Mouse (Mus musculus): ENCODE results near the gene Dusp14. TPM values are rescaled to one million over a fixed set of nuclear protein-coding genes. Genes with fewer than 3 reads are reported as not detected.

Dusp14 gene
- polyA plus RNA-seq, 2 experiments = 15.3 to 21.9 TPM

DNA sequence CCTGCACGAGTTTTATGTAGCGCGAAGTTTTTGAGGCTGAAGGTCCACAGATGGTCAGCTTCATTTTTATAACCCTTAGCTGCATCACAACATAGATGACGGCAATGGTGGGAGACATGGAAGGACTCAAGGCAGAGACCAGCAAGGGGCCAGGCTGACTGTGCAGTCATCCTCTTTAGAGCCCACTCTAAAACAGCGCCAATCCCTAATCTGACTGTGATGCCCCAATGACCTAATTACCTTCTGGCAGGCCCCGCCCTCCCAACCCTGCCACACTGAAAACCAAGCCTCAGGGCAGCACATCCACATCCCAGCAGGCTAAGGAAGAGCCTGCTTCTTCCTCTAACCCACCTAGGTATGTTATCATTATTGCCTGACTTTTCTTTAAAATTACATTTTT is 8.4 kb downstream of the Dusp14 start:
- no peak overlapping the region for H3K4me3 ChIP-seq (replicated peaks; ENCODE audit: low read length)
- no peaks in the 10 kb centered on the region for H3K9me3 ChIP-seq (ENCODE audit: control insufficient read depth, low read length)
- H3K9ac ChIP-seq (ENCODE audit: low read depth, low read length, severe bottlenecking) = no peak overlapping the region
- no peak overlapping the region for H3K27ac ChIP-seq (replicated peaks; ENCODE audit: low read depth, low read length)
- H3K4me1 ChIP-seq (ENCODE audit: control insufficient read depth, insufficient read depth, low read length) = peaks cover under 1% of the 10 kb centered on the region; the same call in 1 of the 2 replicates
- H3K36me3 ChIP-seq (ENCODE audit: control insufficient read depth, insufficient read depth, low read length) = no peaks in the 10 kb centered on the region
- TF ChIP-seq POLR2A (IDR thresholded peaks at IDR 0.05; ENCODE audit: borderline replicate concordance, extremely low read depth, insufficient read depth, insufficient read length) = no peak
- DNase-seq (ENCODE audit: low spot score) = no peak
- H3K27me3 ChIP-seq (ENCODE audit: control insufficient read depth, insufficient read depth, low read length) = peaks cover under 1% of the 10 kb centered on the region; the same call in 1 of the 2 replicates
- no peak for ATAC-seq (ENCODE audit: low FRiP score, low read depth)
- no peak overlapping the region for H3K4me2 ChIP-seq (replicated peaks; ENCODE audit: low read depth, low read length, severe bottlenecking)
- 63% methylated on average over 6 of the region's 6 CpGs for WGBS

DNA sequence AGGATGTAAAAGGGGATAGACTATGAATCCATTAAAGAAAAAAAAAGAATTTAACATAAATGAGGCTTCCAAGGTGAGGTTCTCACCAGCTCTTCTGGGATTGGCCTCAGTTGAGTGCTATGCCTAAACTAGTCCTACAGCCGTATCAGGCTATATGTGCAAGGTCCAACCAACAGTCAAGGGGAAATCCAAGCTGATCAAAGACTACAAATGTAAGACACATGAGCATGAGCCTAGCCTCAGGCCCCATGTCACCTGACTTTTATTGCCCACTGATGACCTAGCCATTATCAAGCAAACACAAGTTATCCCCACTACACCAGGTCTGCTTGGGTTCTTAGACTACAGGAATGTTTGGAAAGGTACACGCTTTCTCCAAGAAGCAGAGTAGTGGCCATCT is 9.3 kb downstream of the Dusp14 start:
- H3K9me3 ChIP-seq (ENCODE audit: control insufficient read depth, low read length) = no peaks in the 10 kb centered on the region
- no peak overlapping the region for H3K4me2 ChIP-seq (replicated peaks; ENCODE audit: low read depth, low read length, severe bottlenecking)
- no peak for TF ChIP-seq POLR2A (IDR thresholded peaks at IDR 0.05; ENCODE audit: borderline replicate concordance, extremely low read depth, insufficient read depth, insufficient read length)
- no peaks in the 10 kb centered on the region for H3K27me3 ChIP-seq (ENCODE audit: control insufficient read depth, insufficient read depth, low read length)
- 93% methylated on average over 2 of the region's 2 CpGs for WGBS
- H3K4me3 ChIP-seq (replicated peaks; ENCODE audit: low read length) = no peak overlapping the region
- no peak overlapping the region for H3K9ac ChIP-seq (ENCODE audit: low read depth, low read length, severe bottlenecking)
- no peaks in the 10 kb centered on the region for H3K36me3 ChIP-seq (ENCODE audit: control insufficient read depth, insufficient read depth, low read length)
- DNase-seq (ENCODE audit: low spot score) (no peak), ATAC-seq (ENCODE audit: low FRiP score, low read depth) (no peak)
- H3K4me1 ChIP-seq (ENCODE audit: control insufficient read depth, insufficient read depth, low read length) = no peaks in the 10 kb centered on the region
- H3K27ac ChIP-seq (replicated peaks; ENCODE audit: low read depth, low read length) = no peak overlapping the region

DNA sequence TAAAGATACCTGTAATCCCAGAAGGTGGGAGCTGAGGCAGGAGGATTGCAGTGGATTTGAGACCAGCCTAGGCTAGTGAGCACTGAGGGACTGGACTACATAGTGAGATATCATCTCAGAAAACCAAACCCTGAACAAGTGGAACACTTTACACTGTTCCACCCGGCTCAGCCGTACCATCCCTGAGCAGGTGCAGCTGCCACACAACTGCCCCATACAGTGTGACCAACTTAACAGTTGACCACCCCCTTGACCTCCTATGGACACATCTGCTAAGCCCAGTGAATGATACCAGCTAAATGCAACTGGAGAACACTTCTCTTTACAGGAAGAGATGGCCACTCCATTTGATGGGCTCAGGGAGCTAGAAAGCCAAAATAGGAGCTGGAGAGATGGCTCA is 11.6 kb downstream of the Dusp14 start:
- Histone ChIP-seq H3K9ac (ENCODE audit: low read depth, low read length, severe bottlenecking) (no peak overlapping the region), H3K4me3 (replicated peaks; ENCODE audit: low read length) (no peak overlapping the region), H3K36me3 (ENCODE audit: control insufficient read depth, insufficient read depth, low read length) (no peaks in the 10 kb centered on the region), H3K9me3 (ENCODE audit: control insufficient read depth, low read length) (no peaks in the 10 kb centered on the region), H3K4me2 (replicated peaks; ENCODE audit: low read depth, low read length, severe bottlenecking) (no peak overlapping the region), H3K27me3 (ENCODE audit: control insufficient read depth, insufficient read depth, low read length) (no peaks in the 10 kb centered on the region), H3K27ac (replicated peaks; ENCODE audit: low read depth, low read length) (no peak overlapping the region), H3K4me1 (ENCODE audit: control insufficient read depth, insufficient read depth, low read length) (no peaks in the 10 kb centered on the region)
- TF ChIP-seq POLR2A (IDR thresholded peaks at IDR 0.05; ENCODE audit: borderline replicate concordance, extremely low read depth, insufficient read depth, insufficient read length) = no peak
- DNase-seq (ENCODE audit: low spot score) (no peak), ATAC-seq (ENCODE audit: low FRiP score, low read depth) (no peak)
- 92% methylated on average over 2 of the region's 2 CpGs for WGBS

DNA sequence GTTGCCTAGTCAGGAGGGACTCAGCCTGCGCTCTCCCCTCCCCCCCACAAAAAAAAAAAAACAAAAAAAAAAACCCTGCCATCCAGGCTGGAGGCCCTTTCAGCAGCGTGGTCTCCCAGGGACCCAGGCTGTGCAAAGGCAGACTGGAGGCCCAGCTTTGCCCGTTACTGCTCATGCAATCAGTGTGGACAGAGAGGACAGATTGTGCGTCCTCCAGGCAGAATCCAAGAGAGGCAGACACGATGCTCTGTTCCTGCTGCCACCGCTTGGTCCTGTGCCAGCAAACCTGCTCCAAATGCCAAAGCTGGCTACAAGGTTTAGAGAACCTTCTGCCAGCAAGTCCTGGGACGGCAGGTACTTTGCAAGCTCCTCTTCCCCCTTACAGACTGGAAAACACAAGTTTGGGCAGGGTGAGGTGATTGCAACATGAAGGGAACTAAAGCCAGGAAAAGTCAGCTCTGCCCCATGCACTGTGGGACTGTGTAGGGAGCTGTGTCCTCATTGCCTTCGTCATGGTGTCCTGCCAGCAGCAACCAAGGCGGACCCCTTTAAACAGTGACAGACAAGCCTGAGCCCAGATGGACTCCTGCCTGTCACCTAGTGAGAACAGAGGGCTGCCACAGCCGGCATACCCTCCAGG is 15.4 kb downstream of the Dusp14 start:
- Histone ChIP-seq H3K4me2 (replicated peaks; ENCODE audit: low read depth, low read length, severe bottlenecking) (no peak overlapping the region), H3K4me3 (replicated peaks; ENCODE audit: low read length) (no peak overlapping the region), H3K27me3 (ENCODE audit: control insufficient read depth, insufficient read depth, low read length) (no peaks in the 10 kb centered on the region), H3K4me1 (ENCODE audit: control insufficient read depth, insufficient read depth, low read length) (0 out of 2 replicates have a peak, but pooled peaks cover 1% of the 10 kb centered on the region), H3K9me3 (ENCODE audit: control insufficient read depth, low read length) (no peaks in the 10 kb centered on the region), H3K36me3 (ENCODE audit: control insufficient read depth, insufficient read depth, low read length) (no peaks in the 10 kb centered on the region), H3K27ac (replicated peaks; ENCODE audit: low read depth, low read length) (no peak overlapping the region), H3K9ac (ENCODE audit: low read depth, low read length, severe bottlenecking) (no peak overlapping the region)
- WGBS = 61% methylated on average over 10 of the region's 10 CpGs
- ATAC-seq (ENCODE audit: low FRiP score, low read depth) (no peak), DNase-seq (ENCODE audit: low spot score) (no peak)
- TF ChIP-seq POLR2A (IDR thresholded peaks at IDR 0.05; ENCODE audit: borderline replicate concordance, extremely low read depth, insufficient read depth, insufficient read length) = no peak

DNA sequence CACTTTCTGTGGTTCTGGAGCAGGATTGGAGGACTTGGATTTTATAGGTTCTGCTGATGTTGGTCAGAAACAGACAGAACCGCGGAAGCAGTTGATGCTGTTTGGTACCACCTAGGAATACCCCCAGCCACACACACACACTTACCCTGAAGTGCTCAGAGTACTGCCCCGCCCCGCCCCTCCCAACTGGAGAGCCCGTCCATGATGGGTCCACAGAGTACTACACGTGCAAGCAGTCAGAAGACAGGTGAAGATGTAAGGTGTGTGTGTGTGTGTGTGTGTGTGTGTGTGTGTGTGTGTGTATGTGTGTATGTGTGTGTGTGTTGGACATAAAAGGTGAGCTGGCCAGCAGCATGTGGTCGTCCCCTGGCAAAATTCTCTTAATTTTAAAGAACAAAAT is 16.0 kb downstream of the Dusp14 start:
- no peak for TF ChIP-seq POLR2A (IDR thresholded peaks at IDR 0.05; ENCODE audit: borderline replicate concordance, extremely low read depth, insufficient read depth, insufficient read length)
- Histone ChIP-seq H3K4me3 (replicated peaks; ENCODE audit: low read length) (no peak overlapping the region), H3K27me3 (ENCODE audit: control insufficient read depth, insufficient read depth, low read length) (no peaks in the 10 kb centered on the region), H3K36me3 (ENCODE audit: control insufficient read depth, insufficient read depth, low read length) (no peaks in the 10 kb centered on the region), H3K4me1 (ENCODE audit: control insufficient read depth, insufficient read depth, low read length) (peaks cover 7% of the 10 kb centered on the region; the same call in 1 of the 2 replicates), H3K4me2 (replicated peaks; ENCODE audit: low read depth, low read length, severe bottlenecking) (no peak overlapping the region), H3K27ac (replicated peaks; ENCODE audit: low read depth, low read length) (no peak overlapping the region), H3K9ac (ENCODE audit: low read depth, low read length, severe bottlenecking) (no peak overlapping the region), H3K9me3 (ENCODE audit: control insufficient read depth, low read length) (no peaks in the 10 kb centered on the region)
- 82% methylated on average over 7 of the region's 7 CpGs for WGBS
- DNase-seq (ENCODE audit: low spot score) (no peak), ATAC-seq (ENCODE audit: low FRiP score, low read depth) (no peak)
